Mouse (Mus musculus) kidney, adult 2 months (tissue): ENCODE measurements at regions not wholly inside any gene's neighbourhood (a gene's known extent, or its start where the extent isn't known, plus 50 kb on each side); places are given as distances from the start of the nearest gene placed in this dataset.

Experiments
- CTCF ChIP-seq: fragments of 200-500 bp; conservative IDR thresholded peaks from 2 replicates; pipeline ENCODE4 v1.5.1; 2011; ENCODE audit warnings: low read depth, mild to moderate bottlenecking, control low read depth, low read length, moderate library complexity, mixed read lengths; ENCODE audit not compliant: insufficient read depth, insufficient read length
- POLR2A ChIP-seq: fragments of 200-500 bp; IDR thresholded peaks from one replicate; pipeline ENCODE4 v1.6.1; 2011; ENCODE audit warnings: low read depth, low read length, control low read depth

GRCm38 (mm10) chr4:28571092-28571770 lies 241.7 kb upstream of the Epha7 start:
- TF ChIP-seq CTCF (no peak), POLR2A (no peak)
